Mouse (Mus musculus): Measurements from ENCODE around the gene Snip1. TPM values are rescaled to one million over a fixed set of nuclear protein-coding genes. Genes with fewer than 3 reads are reported as not detected.

Gene Snip1
- total RNA-seq, 2 experiments from 2014 or later = 6.5 to 9.2 TPM

DNA sequence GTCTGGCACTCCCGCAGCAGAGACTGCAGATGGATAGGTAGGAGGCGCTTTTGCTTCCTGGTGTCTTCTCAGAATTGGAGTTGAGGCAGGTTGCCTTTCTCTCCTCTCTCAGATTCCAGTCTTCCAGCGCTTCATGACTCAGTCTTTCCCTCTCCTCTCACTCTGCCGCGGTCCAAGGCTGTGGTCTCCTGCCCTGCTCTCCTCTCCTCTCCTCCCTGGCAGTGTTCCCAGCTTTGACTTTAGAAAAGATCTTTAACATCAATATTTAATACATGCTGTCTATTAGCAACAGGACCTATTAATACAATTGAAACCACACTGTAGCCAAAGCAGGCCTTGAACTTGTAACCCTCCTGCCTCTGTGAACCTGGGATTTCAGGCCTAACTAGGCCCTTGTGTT is 29.6 kb downstream of the Snip1 start:
- DNase-seq = no peak
- intact Hi-C loops (cut with DNase I) = no loop called here

DNA sequence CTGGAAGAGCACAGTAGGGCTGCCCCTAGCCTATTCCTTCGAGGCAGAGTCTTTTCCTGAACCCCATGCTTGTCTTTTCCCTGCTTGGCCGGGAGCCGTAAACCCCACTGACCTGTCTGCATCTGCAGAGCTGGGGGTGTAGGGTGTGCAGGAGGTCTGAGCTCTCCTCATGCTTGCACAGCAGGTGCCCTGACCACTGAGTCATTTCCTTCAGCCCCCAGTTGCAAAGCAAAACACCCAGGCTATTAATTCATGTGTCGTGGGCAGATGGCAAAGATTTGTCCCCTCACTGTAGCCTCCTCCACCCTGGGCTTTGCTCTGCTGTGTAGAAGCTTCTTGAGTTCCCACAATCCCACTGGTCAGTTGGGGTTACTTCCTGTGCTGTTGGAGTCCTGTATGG is 30.9 kb downstream of the Snip1 start:
- no peak for DNase-seq
- intact Hi-C loops (cut with DNase I) = no loop called here

DNA sequence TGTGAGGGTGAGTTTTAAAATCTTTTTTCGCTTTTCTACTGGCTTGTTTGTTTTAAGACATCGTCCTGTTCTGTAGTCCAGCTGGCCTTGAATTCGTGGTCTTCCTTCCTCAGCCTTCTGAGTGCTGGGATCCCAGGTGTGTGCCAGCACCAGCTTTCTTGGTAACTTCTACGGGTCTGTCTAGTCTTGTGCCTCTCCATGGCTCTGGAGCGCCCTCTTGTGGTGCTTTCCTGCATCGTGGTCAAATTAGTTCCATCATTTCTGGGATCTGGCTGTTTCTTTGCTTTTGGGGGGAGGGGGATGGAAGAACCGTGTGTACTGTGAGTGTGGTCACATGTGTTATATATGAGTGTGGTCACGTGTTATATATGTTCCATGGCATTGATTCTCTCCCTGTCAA is 33.0 kb downstream of the Snip1 start:
- intact Hi-C loops (cut with DNase I) = loop anchor here (1.0 kb wide), 1 partner anchor 156 kb away; no protein-coding TSS in a partner anchor

DNA sequence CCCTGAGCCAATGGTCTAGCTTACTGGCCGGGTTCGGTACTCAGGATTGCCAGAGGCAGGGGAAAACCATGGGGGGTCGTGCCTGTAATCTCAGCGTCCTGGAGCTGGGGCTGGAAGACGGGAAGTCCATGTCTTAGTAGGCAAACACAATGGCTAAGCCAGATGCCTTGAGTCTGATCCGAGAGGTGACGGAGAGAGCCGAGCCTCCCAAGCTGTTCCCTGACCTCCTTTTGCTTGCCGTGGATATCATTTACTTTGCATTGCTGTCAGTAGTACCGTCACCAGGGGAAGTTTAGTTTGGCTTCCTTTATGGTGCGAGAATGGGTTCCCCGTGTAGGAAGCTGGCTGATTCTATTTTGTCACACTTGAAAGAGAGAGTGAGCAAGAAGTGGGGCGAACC is 34.9 kb downstream of the Snip1 start:
- intact Hi-C loops (cut with DNase I) = no loop called here

More for the DNA sequence above, 33.0 kb downstream of the Snip1 start:
- peak; percentile 82 to 92 for DNase-seq

DNA sequence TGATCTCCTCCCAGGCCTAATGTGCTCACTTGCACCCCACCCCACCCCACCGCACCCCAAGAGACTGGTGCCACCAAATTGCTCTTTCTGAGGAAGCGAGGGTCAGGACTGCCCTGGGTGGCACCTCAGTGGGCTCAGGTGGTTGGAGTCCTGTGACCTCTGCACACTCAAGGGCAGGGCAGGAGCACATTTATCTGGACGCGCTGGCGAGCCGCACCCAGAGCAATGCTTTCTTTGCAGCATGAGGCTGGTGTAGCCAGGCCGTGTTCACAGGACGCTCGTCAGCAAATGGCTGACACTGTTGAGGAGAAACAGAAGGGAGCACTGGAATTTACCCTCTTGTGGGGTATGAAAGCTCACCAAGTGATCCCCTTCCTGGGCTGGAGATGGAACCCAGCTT is 38.9 kb downstream of the Snip1 start:
- intact Hi-C loops (cut with DNase I) = no loop called here
- DNase-seq = no peak

More for the DNA sequence above, 34.9 kb downstream of the Snip1 start:
- no peak for DNase-seq

DNA sequence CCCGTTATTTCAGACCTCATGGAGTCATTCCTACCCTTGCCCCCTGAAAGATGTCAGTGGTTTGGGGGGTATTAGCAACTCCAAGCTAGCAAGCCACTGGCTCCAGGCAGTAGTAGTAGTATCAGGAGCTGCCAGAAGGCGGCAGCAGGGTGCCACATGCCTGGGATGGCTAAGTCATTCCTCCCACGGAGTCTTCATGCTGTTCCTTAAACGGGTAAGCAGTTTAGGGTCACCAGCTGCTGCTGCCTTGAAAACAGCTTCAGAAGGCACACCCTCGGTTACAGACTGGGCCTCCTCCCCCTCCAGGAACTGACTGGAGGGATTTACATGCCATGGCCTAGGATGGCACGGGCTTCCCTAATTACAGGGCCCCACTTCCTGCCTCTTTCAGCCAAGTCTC is 48.2 kb downstream of the Snip1 start:
- peak; percentile 86 to 90 for DNase-seq
- intact Hi-C loops (cut with DNase I) = loop anchor here (2.0 kb wide), 1 partner anchor 46 kb away; no protein-coding TSS in a partner anchor

DNA sequence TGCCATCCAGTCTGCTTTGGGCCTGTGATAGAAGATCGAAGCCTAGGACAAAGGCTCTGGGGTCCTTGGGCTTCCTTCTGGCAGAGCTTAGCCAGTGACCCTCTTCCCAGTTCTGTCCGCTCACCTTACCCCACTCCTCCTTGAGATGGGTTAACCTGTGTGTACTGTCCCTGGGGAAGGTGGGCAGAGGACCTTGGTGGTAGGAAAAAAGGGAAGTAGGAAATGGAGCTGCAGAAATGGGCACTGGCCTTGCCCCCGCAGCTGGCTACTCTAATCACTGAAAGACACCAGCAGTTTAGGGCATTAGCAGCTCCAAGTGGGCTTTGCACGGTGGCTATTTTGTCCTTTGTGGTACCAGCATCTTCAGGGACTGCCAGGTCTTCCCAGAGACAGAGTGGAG is 48.6 kb downstream of the Snip1 start:
- intact Hi-C loops (cut with DNase I) = loop anchor here (2.0 kb wide), 1 partner anchor 46 kb away; no protein-coding TSS in a partner anchor
- DNase-seq = no peak

DNA sequence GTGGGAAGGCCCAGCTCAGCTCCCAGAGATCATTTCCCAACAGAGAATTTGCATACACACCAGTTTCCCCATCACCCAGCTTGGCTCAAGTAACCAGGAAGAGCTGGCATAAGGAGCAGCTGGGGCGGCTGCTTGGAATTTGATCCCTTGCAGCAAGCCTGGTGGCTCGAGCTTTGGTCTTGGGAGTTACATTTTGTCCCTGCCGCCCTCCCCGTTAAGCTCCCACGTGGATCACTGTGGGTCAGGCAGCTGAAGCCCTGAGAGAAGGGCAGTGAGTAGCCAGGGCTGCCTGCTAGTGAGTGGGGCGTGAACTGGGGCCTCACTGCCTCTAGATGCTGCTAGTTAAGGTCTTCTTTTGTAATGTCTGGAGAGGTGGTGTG is 49.2 kb downstream of the Snip1 start:
- peak in 1 of 2 experiments; percentile 38 for DNase-seq
- intact Hi-C loops (cut with DNase I) = loop anchor here (2.0 kb wide), 1 partner anchor 45 kb away; no protein-coding TSS in a partner anchor

DNA sequence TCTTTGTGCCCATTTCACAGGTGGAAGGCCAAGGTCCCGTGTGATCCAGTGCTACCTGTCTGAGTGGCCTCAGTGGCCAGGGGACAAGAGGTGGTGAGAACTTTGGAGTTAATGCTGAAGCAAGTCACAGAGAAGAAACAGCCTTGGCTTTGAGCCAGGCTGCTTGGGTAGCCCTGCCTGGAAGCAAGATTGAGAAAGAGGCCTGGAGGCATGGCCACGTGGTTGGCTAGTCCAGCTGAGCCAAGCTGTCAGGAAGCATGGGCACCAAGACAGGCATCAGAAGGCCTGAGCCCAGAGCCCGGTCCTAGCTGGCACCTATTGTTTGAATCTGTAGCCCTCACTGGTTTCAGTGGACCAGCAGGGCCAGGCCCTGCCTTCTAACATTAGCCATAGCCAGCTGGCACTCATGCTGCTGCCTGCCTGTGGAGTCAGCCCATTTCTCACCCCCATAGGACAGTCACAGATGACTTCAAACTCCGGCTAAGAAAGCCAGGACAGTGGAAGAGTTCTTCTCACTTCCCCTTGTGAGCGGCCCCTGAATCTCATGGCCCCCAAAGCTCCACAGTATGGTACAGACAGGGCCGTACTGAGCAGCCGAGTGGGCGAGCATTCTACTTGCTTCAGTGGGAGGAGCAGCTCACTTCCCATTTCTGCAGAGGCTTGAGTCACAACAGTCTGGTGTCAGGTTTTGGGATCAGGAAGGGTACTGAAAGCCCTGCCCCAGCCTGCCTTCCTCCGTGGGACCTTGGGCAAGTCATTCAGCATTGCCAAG is 49.8 kb downstream of the Snip1 start:
- DNase-seq = peak; percentile 58 to 64
- intact Hi-C loops (cut with DNase I) = no loop called here

DNA sequence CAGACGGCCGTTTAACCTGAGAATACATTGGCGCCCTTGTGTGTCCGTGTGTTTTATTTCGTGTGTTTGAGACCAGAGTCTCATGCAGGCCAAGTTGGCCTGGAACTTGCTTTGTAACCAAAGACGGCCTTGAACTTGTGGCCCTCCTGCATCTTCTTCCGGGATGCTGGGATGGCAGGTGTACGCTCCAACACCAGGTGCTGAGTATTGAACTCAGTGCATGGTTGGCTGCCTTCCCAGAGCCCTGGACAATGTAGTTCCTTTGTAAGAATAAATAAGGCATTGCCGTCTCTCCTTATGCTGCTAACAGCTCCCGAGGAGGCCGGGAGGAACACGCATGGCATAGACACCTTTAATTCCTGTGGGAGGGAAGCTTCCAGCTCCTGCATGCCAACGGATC is 50.5 kb downstream of the Snip1 start:
- intact Hi-C loops (cut with DNase I) = no loop called here
- DNase-seq = no peak

DNA sequence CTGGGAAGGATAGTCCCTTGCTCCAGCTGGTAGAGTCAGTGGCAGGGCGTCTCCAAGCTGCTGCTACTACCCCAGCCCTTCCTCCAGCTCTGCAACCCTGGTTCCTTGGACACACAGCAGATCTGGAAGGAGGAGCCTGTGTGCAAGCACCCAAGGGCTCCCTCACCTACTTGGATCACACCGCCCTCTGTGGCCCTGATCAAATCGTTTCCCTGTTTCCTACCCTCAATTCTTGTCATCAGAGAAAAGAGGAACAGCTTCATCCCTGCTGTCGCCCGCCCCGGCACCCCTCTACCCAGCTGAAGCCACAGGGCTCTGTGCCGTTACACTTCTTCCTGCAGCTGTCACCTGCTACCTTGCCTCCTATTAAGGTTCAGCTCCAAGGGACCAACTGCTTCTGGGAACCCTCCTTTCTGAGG is 51.4 kb downstream of the Snip1 start:
- DNase-seq = no peak
- intact Hi-C loops (cut with DNase I) = no loop called here

DNA sequence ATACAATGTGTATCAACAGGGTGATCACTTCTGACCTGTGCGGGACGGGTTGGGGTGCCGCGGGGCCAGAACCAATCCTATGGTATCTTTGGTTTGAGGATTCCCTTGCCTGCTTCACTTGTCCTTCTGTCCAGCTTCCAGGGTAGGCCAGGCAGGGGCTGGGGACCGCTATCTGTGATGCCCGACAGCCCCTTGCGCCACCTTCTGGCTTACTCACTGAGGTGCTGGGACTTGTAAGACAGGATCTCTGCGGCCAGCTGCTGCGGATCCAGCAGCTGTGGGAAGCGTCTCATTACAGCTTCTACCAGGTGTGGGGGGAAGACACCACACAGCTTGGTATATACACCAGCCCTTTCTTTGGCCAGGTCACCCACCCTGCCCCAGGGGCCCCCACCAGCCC is 52.6 kb downstream of the Snip1 start:
- no peak for DNase-seq

DNA sequence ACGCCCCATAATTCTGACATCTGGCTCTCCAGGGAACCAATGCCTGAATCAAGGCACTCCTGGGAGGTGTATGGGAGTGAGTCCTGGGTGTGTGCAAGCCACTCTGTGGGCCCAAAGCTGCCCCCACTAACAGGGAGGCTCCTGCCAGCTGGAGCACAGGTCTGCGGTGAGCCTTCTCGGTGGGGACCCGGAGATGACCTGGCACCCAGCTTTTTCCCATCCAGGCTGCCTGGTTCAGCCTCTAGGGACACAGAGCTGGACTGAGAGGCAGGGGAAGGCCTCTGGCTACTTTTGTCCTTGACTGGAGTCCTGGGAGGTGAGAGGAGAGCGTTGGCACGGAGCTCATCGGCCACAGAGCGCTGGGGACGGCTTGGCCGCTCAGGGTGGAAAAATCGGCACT is 53.2 kb downstream of the Snip1 start:
- intact Hi-C loops (cut with DNase I) = no loop called here
- DNase-seq = no peak

More for the DNA sequence above, 52.6 kb downstream of the Snip1 start:
- intact Hi-C loops (cut with DNase I) = no loop called here

DNA sequence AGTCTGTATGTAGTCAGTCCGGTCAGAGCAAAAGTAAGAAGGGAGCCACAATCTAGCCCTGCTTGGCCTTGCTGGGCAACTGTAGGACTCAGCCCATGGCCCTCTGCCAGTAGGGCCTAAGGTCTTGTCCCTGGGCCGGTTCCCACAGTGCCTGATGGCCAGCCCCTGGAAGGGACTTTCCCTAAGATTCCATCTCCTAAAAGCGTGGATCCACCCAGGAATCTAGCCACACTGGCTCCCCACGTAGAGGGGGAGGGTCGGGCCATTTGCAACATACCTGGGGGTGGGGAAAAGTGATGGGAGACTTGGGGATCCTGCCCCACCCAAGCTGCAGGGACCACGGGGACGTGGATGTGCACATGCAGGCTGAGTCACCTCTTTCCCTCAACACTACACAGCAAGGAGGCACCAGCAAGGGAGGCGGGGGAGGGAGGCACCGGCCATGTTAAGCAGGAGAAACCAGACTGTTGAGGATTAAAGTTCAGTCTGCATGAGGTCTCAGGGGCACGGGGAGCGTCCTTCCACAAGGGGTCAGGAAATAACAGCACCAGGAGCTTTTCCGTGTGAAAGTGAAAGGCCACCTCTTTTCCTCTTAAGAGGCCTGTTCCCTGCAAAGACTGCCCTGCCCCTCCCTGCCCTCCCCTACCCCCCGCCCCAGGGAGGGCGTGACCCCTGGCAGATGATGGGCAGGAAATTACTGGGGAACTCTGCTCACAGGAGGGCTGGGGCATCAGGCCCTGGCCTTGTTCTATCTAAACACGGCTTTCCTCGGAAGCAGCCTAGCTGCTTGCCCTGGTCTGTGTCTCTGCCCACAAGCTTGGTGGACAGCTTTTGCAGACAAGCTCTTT is 56.2 kb downstream of the Snip1 start:
- intact Hi-C loops (cut with DNase I) = no loop called here
- DNase-seq = peak; percentile 63 to 73

DNA sequence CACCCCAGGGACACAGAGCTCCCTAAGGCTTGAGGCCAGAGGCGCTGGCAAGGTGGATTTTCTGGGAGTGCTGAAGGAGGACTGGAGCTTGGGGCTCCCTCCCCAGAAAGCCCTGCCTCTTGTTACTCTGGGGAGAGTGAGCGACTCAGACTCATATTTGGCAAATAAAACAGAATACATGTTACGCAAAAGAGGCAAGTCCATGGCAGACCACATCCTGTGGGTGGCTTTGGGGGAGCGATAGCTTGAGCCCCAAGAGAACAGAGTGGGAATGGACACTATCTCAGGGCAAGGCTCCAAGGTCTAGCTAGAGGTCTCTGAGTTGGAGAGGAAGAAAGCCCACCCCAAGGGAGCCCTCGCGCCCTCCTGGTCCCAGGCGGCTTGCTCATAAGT is 56.8 kb downstream of the Snip1 start:
- DNase-seq = peak; percentile 54 to 59
- intact Hi-C loops (cut with DNase I) = no loop called here

Other genes starting within 250 kb of the Snip1 start
- gene Yrdc, start 216.0 kb upstream of the Snip1 start, total RNA-seq (2021) = 10 to 100 TPM; 17.8 to 22.2 TPM
- 10 to 100 TPM; 22.1 to 22.7 TPM for gene 1110065P20Rik, start 215.5 kb upstream of the Snip1 start, total RNA-seq (2021)
- gene Maneal, start 204.5 kb upstream of the Snip1 start, total RNA-seq (2021) = under 1 TPM; 0.14 to 0.22 TPM
- gene Epha10, start 185.8 kb upstream of the Snip1 start, total RNA-seq (2021) = not detected
- gene 9930104L06Rik, start 129.6 kb upstream of the Snip1 start, total RNA-seq (2021) = 1 to 10 TPM; 6.6 to 9.1 TPM
- gene Cdca8, start 127.4 kb upstream of the Snip1 start, total RNA-seq (2021) = 1 to 10 TPM; 1.5 TPM
- 1 to 10 TPM; 3.1 to 6.7 TPM for gene Rspo1, start 80.2 kb upstream of the Snip1 start, total RNA-seq (2021)
- gene Gnl2, start 50.1 kb upstream of the Snip1 start, total RNA-seq (2021) = 10 to 100 TPM; 26.7 to 34.2 TPM
- gene Dnali1, start 969 bp upstream of the Snip1 start, total RNA-seq (2021) = not detected
- 10 to 100 TPM; 19.9 to 21.3 TPM for gene Meaf6, start 18.5 kb downstream of the Snip1 start, total RNA-seq (2021)
- gene Zc3h12a, start 61.2 kb downstream of the Snip1 start, total RNA-seq (2021) = 1 to 10 TPM; 3.3 to 4.5 TPM